Mouse (Mus musculus) adrenal gland, postnatal 36 days (tissue): ENCODE data around the gene Cacna2d4. TPM values are rescaled to one million over a fixed set of nuclear protein-coding genes. Genes with fewer than 3 reads are reported as not detected.
"Not testable (repeated sequence)": the region's sequence is repeated elsewhere in the genome, so short reads cannot be mapped to it uniquely, and the experiment has no call there.

Experiments used
- DNase-seq, 2 experiments: peaks; one replicate each; pipeline ENCODE4 v3.0.0; 2021; ENCODE audit warnings: mixed read lengths in 1 of 2
- long read RNA-seq, 2 experiments: library from polyadenylated mRNA; stranded (forward); transcript quantifications; one replicate each; pipeline ENCODE4 v2.0.0; 2021; ENCODE audit warnings: borderline sequencing depth in 2 of 2
- total RNA-seq, 2 experiments: library from RNA; stranded (reverse); gene quantifications; 2 replicates each; pipeline ENCODE4 v1.2.3; 2021

Cacna2d4 gene
- total RNA-seq: not detected
- long read RNA-seq, experiment 1: 0 reads
- long read RNA-seq, experiment 2: 0 reads

DNA sequence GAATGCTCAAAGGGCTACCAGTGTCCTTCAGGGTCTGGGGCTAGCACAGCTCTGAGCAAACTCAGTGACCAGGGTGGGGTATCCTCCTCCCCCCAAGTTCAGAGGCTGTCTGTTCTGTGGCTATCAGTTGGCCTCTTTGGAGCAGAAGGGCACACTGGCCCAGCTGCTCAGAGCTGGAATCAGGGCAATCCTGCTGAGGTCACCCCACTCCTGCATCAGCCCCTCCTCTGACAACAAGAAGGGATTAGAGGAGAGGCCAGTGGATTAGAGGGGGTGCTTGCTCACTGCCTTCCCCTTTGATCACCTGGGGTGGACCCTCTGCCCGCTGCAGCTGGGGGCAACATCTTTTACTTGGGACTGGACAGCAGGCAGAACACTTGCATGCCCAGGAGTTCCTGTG lies at the start of gene Cacna2d4:
TSS of gene Cacna2d4 (plus strand) at position 286 of the 400 bp plus-strand sequence.
- no peak for DNase-seq

DNA sequence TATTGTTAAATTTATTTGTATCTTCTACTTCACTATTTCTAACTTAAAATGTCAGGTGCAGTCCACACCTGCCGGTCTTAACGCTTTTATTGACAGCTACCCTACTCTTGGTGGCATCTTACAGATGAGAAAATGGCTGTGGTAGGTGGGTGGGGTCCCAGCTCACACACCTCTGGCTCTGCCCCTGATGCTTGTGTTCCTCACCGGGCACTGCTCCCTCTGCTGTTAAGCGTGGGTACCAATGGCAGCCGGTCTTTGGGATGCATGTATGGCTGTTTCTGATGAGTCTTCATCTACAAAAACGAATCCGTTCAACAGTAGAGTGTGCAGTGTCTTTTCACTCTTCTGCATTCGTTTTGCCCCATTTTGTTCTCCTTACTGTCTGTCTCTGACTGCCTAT lies 49.7 kb upstream of the Cacna2d4 start:
- DNase-seq: no peak

DNA sequence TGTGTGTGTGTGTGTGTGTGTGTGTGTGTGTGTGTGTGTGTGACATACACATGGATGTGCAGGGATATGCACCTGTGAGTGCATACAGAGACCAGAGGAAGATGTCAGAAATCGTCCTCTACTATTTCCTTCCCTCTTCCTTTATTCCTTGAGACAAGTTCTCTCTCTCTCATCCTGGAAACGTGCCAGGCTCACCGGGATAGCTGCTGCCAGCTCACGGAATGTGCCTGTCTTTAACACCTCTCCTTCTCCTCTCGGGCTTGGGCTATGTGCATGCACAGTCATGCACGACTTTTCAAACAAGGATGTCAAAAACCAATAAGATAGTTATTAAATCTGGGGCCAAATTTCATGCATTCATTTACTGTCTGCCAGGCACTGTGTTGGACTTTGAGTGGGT lies 48.7 kb upstream of the Cacna2d4 start:
- no peak for DNase-seq

DNA sequence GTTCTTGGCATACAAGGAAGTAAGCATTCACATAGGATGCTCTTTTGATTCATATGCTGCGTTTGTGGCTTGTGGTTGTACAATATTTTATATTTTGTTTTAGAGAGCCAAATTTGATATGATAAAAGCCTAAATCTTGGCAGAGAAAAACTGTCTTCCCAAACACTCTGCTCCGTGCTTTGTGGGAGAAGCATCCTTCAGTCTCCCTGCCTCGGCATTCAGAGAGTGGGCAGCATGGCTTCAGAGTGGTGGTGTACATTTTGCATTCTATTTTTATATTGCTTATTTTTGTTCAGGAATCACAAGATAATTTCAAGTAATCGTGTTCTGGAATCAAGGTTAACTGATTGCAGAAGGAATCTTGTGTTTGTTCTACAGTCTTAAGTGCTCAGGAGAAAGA lies 44.8 kb upstream of the Cacna2d4 start:
- no peak for DNase-seq

DNA sequence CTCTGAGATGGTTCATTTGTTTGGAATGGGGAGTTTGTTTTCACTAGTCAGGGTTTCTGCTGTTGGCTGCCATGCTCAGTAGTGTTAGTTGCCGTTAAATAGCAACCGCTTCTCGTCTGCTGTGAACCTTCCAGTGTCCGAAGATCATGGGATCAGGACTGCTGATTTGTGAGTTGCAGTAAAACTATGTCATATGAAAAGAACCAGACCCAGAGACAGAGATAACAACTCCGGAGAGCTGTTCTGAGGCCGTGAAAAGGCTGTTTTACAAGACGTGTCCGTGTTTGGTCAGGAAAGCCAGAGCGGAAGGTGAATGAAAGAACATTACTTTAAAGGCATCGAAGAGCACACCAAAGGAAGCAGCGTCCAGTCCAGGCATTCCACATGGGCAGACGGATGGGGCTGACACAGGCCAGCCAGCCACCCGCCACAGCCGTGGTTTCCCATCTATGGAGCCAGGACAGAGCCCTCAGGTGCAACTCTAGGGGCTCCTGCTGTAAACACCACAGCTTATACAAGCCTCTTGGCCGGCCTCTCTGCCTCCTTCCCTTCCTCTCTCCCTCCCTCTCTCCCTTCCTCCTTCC lies 42.7 kb upstream of the Cacna2d4 start:
- no peak for DNase-seq

DNA sequence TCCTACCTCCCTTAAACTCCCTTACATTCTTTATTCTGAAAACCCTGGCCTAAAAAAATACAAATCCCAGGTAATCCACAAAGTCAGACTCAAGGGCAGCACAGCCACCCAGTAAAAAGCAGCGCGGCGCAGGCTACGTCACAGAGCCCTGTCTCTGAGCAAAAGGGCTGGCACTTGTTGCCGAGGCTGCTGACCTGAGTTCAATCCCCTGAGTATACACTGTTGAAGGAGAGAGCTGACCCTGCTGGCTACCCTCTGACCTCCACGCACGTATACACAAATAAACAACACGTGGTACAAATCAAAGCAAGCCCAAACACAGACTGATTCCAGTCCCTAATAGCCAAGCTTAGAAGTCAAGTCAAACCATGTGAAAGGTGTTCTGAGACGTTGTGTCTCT lies 42.2 kb upstream of the Cacna2d4 start:
- DNase-seq: no peak

DNA sequence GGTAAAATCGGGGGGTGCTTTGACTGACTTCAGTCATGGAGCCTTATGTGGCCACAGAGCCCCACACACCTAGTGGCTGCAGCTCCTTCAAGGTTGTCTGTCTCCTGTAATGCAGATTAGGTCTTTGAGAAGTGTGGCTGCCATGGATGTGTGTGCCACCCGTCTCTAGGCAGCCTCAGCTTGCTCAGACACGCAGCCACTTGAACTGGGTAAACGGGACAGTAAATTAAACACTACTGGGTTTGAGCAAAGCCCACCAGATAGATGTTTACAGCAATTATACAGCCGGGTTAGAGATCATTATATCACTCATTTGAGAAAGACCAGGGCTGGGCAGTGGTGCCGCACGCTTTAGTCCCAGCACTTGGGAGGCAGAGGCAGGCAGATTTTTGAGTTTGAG lies 41.7 kb upstream of the Cacna2d4 start:
- no peak for DNase-seq

DNA sequence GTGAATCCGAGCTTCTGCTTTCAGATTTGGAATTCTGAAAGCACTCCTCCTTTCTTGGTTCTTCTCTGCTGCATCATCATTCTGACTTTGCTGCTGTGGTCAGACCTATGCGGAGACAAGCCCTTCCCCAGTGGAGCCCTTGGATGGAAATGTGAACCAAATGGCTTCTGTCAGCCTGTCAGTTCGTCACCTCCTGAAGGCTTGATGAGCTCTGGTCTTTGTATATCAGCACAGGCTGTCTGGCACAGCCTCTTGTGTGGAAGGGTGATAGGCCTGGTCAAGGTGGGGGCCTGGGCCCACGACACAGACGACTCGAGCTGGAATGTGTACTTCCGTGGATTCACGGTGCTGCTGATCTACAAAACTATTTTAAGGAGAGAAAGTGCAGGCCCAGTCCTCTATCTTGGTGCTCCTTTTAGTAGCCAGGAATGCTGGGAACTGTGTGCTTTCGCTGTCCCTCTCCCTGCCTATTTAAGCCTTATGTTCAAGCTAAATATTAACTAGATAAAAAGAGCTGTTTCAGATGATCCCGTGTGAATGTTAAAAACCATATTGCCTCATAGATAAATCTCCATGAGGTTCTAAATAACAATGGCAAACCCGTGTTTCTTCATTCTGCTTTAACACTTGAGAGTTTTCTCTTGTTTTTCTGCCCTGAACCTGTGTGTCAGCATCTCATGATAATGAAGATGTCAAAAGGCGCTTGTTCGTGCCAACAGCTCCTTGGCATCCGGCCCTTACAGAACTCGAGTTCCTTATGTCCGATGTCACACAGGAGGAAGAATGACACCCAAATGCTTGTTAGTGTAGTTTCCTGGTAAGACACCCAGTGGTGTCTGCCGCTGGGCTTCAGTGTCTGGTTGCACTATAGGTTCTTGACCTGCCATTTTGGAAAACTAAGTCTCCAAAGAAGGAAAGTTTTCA lies 39.7 kb upstream of the Cacna2d4 start, which contains the start of gene Cacna1c:
TSS of gene Cacna1c (minus strand) at position 37 of the 924 bp plus-strand sequence.
- no peak for DNase-seq

DNA sequence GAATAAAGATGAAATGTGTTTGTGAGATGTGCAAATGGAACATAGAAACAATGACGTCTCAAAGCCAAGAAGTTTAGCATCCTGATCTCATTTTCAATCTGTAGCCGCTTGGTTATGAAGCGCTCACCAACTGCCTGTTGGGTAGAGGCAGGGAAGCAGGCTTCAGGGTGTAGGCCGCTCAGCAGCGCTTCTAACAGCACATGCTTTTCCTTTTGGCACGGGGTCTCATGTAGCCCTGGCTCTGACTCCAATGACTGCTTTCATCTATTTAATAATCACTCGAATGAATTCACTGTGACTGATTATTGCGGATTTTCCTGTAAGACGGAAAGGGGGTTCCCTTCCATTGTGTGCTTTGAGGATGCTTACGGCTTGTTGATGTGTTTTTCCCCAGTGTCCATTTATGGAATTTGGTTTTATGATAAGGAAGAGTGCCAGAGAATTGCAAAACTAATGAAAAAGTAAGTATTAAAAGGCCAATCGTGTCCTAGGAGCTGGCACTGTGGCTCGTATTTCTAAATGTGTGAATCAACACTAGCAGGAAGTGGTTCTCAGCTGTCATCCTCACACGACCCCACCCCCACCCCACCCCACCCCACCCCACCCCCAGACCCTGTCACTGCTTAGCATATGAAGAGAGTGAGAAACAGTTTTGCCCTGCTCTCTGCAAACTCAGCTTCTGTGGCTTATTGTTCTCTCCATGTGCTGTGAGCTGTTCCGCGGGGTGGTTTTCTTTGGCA lies 37.6 kb upstream of the Cacna2d4 start:
- no peak for DNase-seq

DNA sequence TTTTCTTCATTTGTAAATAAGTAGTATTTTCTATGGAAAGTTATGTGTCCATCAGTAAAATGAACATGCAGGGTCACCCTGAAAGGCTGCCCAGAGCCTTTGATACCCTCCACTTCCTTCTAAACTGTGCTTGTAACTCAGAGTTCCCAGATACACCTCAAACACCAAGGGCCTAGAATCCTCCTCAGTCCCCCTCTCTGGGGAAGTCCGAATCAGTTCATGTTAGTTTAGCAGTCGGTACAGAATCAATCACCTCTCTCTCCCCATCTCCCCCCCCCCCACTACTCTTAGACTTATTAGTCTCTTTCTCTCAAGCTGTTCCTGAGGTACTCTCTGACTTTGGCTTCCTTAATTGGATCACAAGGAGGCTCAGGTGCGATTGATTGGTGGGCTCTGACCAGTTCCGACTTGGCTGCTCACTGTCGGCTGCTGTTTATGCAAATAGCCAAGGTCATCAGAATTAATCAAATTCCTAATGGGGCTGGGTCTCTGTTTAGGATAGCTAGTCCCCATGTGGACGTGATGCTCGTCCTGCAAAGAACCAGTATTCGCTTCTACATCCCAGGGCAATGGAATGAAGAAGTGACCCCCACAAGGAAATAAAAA lies 36.9 kb upstream of the Cacna2d4 start:
- no peak for DNase-seq

DNA sequence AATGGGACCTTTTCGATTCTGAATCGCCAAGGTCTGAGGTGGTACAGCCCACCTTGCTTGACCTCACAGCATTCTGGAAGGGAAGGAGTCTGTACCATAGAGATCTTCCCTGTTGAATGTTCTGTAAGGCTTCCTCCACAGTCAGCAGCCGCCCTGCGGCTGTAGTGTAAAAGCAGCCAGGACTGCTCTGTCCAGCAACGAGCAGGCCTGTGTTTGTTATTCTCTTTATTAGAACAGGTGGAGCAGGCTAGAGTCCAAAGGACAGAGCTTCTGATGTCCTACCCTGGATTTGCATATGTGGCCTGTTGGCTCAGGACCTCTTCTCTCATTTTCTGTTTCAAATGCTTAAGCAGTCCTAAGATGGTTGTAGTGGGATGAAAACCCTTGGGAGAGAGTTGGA lies 36.0 kb upstream of the Cacna2d4 start:
- DNase-seq: no peak

DNA sequence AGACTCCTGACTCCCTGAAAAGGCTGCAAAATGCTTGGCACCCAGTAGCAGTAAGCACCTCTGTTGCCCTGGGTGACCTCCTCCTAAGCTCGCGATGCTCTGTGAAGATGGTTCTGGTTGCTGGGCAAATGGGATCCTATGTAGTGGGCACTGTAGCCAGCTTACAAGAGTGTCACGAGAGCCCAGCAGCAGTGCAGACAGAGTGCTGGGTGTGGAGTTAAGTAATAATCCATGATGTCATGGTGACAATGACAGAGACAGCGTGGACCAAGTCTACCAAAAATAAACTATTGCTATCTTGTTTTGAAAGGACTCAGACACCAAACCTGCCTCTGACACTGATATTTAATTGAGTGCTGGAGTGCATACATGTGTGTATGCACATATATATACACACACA lies 34.8 kb upstream of the Cacna2d4 start:
- no peak for DNase-seq

DNA sequence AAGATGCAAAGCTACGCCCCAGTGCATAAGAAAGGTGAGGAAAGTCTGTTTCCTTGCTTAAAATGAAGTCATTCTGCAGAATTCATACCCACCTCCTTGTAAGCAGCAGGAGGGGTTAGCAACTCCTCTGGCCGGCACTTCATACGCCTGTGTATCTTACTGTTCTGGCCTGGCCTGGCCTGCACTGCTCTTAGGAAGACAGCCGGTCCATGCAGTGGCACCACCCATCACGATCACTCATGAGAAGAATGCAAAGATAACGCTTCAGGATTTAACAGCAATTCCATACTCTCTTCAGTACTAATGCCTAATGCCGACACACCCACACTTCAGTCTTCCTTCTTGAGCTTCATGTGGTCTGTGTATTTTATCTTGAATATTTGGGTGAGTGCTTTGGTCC lies 32.0 kb upstream of the Cacna2d4 start:
- DNase-seq: no peak

DNA sequence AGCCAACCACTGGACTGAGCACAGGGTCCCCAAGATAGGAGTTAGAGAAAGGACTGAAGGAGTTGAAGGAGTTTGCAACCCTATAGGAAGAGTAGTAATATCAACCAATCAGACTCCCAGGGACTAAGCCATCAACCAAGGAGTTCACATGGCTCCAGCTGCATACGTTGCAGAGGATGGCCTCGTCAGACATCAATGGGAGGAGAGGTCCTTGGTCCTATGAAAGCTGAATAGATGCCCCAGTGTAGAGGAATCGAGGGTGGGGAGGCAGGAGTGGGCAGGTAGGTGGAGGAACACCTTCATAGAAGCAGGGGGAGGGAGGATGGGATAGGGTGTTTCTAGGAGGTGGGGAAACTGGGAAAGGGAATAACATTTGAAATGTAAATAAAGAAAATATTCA lies 31.4 kb upstream of the Cacna2d4 start:
- no peak for DNase-seq

DNA sequence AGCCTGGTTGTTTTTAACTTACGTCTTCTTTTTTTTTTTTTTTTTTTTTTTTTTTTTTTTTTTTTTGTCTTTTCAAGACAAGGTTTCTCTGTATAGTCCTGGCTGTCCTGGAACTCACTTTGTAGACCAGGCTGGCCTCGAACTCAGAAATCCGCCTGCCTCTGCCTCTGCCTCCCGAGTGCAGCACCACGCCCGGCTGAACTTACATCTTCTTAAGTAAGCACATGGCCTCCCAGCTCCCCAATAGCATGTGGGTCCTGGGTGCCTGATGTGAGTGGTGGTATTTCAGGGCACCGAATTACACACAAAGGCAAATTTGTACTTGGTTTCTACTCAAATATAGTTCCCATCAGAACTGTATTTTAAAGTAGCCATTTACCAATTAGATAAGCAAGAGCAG lies 30.3 kb upstream of the Cacna2d4 start:
- not testable (repeated sequence) for DNase-seq

DNA sequence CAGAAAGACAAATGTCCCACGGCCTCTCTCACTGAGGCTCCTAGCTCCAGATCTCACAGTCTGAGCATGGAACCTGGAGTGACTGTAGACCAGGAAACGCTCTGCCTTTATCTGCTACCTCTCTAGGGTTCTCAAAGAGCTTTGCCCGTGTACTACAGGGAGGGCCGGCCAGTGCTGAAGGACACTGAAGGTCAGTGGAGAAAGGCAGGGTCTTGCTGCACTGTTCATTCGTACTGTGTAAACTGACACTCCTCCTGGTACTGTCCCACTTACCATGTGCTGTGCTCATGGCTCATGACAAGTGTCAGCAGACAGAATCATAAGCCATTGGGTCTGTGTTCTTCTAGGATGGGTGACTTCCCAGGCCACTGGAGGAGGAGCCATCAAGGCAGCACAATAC lies 23.0 kb upstream of the Cacna2d4 start:
- DNase-seq: no peak

DNA sequence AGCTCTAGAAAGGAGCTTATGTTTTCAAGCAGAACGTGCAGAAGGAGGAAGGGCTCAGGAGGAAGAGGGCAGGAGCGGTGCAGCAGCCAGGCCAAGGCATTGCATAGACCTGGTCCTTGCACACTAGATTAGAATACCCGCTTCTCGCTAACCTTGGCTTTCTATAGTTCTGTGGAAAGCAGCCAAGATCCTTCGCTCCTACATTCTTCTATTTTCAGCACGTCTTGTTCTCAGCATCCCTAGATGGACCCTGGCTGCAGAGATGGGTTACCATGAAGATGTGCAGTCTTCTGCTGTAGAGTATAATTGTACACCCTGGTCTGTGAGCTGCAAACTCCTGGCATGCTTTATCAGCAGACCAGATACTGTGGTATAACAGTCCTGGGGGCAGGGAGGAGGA lies 22.1 kb upstream of the Cacna2d4 start:
- DNase-seq: no peak

DNA sequence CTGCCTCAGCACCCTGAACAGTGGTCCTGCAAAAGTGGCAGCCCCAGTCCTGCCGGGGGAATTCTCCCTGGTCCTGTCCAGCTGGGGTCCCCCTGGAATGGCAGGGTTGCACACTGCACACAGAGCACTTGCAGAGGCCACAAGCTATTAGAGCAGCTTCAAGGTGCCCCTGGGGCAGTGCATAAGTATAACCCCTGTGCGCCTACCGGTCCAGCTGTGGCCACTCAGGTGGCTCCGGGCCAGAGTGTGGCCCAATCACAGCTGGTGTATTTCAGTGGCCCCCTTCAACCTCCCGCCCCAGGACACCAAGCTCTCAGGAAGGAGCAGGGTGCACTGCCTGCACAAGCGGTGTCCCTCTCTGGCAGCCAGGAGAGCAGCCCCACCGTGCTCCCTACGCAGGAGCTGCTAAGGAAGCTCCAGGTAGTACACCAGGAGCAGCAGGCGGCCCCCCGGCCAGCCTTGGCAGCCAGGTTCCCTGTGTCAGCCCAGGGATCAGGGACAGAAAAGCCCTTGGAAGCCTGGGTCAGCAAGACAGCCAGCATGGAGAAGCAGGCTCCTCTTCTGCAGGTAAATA lies 21.2 kb upstream of the Cacna2d4 start:
- no peak for DNase-seq

DNA sequence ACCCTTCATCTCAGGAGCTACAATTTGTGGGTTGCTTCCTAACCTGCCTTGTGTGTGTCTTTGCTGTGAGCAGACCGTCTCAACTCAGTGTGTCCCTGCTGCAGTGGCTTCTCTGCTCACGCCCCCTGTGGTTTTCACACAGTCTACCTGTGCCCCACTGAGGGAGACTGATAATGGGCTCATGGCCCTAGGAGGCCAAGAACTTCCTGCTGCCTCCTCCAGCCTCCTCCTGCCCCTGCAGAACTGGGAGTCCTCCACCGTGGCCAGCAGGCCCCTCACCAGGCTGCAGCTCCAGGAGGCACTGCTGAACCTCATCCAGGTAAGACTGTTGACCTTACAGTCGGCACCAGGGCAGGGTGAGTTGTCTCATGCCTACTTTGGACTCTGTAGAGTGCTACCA lies 18.7 kb upstream of the Cacna2d4 start:
- DNase-seq: no peak

DNA sequence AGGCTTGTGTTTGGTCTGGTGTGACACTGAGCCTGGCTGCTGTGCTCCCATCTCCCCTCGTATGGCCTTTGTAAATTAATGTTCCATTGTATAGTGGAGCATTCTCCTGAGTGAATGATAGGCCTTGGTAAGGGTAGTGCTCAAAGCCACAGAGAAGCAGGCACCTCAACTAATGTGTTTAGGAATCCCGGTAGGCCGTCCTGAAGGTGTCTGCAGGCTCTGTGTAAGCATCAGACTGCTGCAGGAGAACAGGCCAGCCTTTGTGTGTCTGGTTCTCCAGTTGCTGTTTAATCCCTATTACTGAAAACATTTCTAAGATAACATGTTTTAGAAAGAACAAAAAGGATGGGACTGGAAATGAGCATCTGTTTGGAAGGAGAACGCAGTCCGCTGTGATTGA lies 17.7 kb upstream of the Cacna2d4 start:
- DNase-seq: no peak

DNA sequence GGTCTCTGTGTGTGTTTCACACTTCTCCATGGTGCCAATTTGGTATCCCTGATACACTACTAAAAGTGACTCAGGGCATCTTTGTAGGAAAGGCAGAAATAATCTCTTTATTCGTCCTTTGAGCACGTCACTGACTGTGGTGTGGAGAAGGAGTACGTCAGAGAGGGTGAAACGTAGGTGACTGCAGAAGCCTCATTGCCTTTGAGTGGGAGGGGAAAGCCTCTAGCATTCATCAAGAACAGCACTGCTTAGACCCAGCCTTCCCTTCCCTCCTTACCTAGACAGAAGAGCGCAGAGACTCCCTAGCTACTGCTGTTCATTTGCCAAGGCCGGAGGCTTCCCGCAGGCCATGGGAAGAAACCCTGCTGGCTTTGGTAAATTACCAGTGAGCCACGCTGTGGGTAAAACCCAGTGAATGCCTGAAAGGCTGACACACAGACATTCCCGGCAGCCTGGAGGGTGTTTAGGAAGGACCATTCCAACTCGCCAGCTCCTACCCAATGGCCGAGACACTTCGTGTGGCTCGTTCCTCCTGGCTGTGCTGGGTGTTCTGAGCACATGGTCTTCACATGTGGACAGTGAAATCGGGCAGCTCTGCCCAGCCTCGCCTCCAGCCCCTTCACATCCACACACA lies 17.0 kb upstream of the Cacna2d4 start:
- DNase-seq: no peak

DNA sequence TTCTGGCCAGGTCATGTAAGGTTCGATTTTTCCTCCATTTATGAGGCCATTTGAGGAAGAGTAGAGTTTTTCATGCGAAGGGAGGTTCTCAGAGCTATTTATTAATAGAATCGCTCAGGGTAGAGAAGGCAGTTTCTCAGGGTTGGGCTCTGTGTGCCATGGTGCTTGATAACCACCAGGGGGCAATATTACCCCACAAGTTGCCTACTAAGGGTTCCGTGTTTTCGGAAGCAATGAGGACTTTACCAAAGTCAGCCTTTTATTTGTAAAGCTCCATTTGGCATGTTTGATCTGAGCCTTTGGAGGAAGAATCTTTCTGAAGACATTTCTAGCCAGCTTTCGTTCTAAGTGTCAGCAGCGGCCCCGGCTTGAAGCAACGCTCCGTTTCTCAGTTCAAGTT lies 16.0 kb upstream of the Cacna2d4 start:
- peak; percentile 43 to 48 for DNase-seq
